Mouse (Mus musculus) heart, embryonic 13.5 days (tissue): ENCODE results near the gene Slc27a1. TPM values are rescaled to one million over a fixed set of nuclear protein-coding genes. Genes with fewer than 3 reads are reported as not detected.

Experiments used
- ATAC-seq: fragments of 200-750 bp; cut with Nextera tagmentation; 2 replicates; pipeline ENCODE4 v1.8.0; 2017; ENCODE audit warnings: moderate TSS enrichment; ENCODE audit not compliant: insufficient number of reproducible peaks, low FRiP score, low TSS enrichment; ENCODE audit errors: extremely low read depth
- H3K27ac ChIP-seq: fragments of 300-500 bp; sonication (generic); replicated peaks from 2 replicates; pipeline ENCODE4 v1.5.1; 2015; ENCODE audit warnings: moderate library complexity, mild to moderate bottlenecking, inconsistent platforms
- H3K27me3 ChIP-seq: fragments of 300-500 bp; sonication (generic); replicated peaks from 2 replicates; pipeline ENCODE4 v1.6.1; 2015; ENCODE audit warnings: mild to moderate bottlenecking, inconsistent platforms
- H3K36me3 ChIP-seq: fragments of 300-500 bp; sonication (generic); 2 replicates; pipeline ENCODE4 v1.6.1; 2015; ENCODE audit warnings: mild to moderate bottlenecking, inconsistent platforms
- H3K4me1 ChIP-seq: fragments of 300-500 bp; sonication (generic); 2 replicates; pipeline ENCODE4 v1.6.1; 2015; ENCODE audit warnings: inconsistent platforms
- H3K4me2 ChIP-seq: fragments of 300-500 bp; sonication (generic); 2 replicates; pipeline ENCODE4 v1.6.1; 2015; ENCODE audit warnings: inconsistent platforms, mild to moderate bottlenecking, moderate library complexity
- H3K4me3 ChIP-seq: fragments of 300-500 bp; sonication (generic); 2 replicates; pipeline ENCODE4 v1.5.1; 2015; ENCODE audit warnings: moderate library complexity, mild to moderate bottlenecking, inconsistent platforms
- H3K9ac ChIP-seq: fragments of 300-500 bp; sonication (generic); 2 replicates; pipeline ENCODE4 v1.6.1; 2015; ENCODE audit warnings: inconsistent platforms, mild to moderate bottlenecking, moderate library complexity
- H3K9me3 ChIP-seq: fragments of 300-500 bp; sonication (generic); 2 replicates; pipeline ENCODE4 v1.6.1; 2016; ENCODE audit warnings: inconsistent platforms
- WGBS: fragments of 180-500 bp; shearing (Covaris S2); methylation state at CpG from one replicate; pipeline ENCODE4 v1.1.7; 2015; ENCODE audit warnings: mixed read lengths; 5-methylcytosine and 5-hydroxymethylcytosine counted together
- polyA plus RNA-seq: library from polyadenylated mRNA; unstranded; fragments of >200 nt; fragmentation: Nextera tagmentation; extraction: Ambion mirVana; gene quantifications from 2 replicates; pipeline ENCODE4 v1.2.1, GENCODE M21; 2015

Slc27a1 gene
- polyA plus RNA-seq, 1 experiment from 2014 or later: 18.2 TPM

DNA sequence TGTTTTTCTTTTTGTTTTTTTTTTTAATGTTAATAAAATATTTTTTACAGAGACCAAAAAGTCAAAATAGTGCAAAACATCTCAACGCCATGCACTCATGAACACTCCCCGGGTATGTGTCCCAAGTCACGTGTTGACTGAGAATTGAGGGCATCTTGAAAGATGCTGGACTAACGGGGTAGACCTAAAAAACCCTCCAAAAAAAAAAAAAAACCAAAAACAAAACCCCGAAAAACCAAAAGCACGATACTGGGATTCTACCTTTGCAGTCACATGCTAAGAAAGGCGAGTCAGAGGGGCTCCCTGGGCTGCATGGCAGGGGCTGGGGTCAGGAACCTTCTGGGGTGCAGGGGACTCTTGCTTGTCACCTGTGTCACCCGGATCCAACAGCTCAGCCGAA is 58.1 kb downstream of the Slc27a1 start:
- Histone ChIP-seq H3K4me2 (no peak overlapping the region), H3K9me3 (peaks cover 23% of the 10 kb centered on the region), H3K27me3 (peaks cover 24% of the 10 kb centered on the region), H3K9ac (no peak overlapping the region), H3K4me3 (no peak overlapping the region), H3K36me3 (peaks cover 48% of the 10 kb centered on the region), H3K27ac (peak overlapping the region; percentile 82), H3K4me1 (peaks cover 30% of the 10 kb centered on the region)
- ATAC-seq: no peak
- WGBS: 81% methylated on average over 9 of the region's 9 CpGs

DNA sequence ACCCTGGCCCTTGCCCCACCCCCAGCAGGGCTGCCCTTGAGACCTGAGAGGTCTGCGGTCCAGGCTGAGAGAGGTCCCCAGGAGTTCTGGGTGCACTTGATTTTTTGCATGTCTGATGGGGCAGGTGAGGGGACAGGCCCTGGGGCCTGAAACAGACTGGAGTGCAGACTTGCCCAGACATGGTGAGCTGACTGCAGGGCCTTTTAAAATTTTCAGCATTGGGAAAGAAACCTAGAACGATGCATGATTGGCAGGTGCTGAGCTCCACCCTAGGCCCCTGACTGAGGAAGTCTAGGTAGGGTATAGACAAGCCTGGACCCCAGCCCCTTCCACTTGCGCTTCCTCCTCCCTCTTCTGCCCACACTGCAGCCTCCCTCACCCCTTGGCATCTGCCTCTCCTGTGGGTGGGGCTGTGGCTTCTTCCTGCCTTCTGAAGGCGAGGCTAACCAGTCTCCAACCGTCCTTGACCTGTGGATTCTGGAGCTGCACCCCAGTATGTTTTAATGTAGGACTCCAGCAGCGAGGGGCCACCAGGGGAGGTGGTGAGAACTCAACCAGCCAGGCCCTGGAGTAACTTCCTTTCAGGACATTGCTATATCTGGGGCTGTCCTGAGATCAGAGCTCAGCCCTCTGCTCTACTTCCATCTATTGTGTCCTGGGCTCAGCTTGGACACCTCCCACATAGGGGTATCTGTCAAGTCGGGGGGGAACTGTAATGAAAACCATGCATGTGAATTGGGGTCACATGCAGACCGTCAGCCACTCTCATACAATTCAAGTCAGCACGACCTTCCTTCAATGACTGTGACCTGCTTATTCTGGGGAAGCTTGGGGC is 58.8 kb downstream of the Slc27a1 start:
- no peak for ATAC-seq
- Histone ChIP-seq H3K36me3 (peaks cover 40% of the 10 kb centered on the region), H3K27ac (peak overlapping the region; percentile 82), H3K9ac (peak overlapping the region; percentile 50; the same call in 1 of the 2 replicates), H3K4me1 (peaks cover 30% of the 10 kb centered on the region), H3K4me2 (peak overlapping the region; percentile 13), H3K27me3 (peaks cover 32% of the 10 kb centered on the region), H3K4me3 (no peak overlapping the region), H3K9me3 (peaks cover 20% of the 10 kb centered on the region)
- WGBS: 46% methylated on average over 9 of the region's 9 CpGs

DNA sequence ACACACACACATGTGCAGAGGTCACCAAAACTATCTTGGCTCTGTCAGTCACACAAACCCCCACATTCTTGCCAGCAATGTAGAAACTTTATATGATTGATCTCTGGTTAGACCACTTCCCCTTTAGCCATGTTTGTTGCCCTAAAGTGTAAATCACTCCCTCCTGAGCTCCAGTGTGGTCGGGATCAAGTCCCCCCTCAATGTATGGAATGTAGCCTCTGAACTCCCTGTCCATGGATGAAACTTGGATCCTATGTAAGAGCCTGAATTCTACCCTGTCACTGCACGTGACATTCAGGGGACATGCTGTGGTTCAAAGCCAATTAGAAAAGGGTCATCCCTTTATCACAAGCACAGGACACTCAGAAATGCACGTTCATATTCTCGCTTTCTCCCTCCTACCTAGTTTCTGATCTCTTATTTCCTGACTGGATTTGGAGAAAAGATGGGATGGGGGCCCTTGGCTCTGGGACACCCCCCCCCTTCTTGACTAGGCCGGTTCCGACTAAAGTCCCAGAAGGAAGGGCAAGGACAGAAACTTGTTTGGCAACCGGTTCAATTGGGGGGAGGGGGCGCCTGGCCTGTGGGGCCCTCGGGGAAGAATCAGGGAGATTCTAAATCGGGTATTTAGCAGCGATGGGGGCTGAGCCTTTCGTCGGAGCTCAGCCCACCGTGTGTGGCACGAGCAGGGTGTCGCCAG is 59.9 kb downstream of the Slc27a1 start:
- ATAC-seq: no peak
- peak overlapping the region; percentile 91 for H3K4me2 ChIP-seq
- H3K36me3 ChIP-seq: peaks cover 30% of the 10 kb centered on the region
- H3K27me3 ChIP-seq: peaks cover 42% of the 10 kb centered on the region
- peak overlapping the region; percentile 82 for H3K27ac ChIP-seq
- H3K9ac ChIP-seq: peak overlapping the region; percentile 80
- peaks cover 30% of the 10 kb centered on the region for H3K4me1 ChIP-seq
- WGBS: 8% methylated on average over 16 of the region's 16 CpGs
- peaks cover 17% of the 10 kb centered on the region for H3K9me3 ChIP-seq
- H3K4me3 ChIP-seq: peak overlapping the region; percentile 57

DNA sequence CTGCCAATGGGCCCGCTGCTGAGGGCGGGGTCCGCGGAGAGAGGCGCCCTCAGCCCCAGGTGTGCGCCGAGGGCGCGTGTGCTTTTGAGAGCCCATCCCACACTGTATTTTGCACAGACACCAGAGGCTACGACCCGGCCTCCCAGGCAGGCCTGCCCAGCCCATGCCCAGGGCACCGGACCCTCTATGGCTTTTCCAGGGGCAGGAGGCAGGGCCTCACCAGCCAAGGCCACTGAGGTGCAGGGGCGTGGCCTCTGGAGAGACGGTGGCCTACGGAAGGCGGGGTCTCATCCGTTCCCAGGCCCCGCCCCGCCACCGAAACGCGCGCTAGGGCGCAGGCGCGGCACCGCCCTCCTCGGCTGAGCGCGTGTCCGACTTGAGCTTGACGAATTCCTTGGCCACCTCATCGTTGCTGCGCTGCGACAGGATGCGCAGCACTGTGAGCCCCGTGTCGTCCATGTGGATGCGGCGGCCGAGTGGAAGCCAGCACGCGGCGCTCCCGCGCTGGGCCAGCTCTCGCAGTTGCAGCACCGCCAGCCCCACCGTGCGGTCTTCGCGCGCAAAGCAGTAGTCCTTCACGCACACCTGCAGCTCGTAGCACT is 60.5 kb downstream of the Slc27a1 start:
- H3K9me3 ChIP-seq: peaks cover 15% of the 10 kb centered on the region
- peak; percentile 70 for ATAC-seq
- H3K27ac ChIP-seq: peak overlapping the region; percentile 82
- peak overlapping the region; percentile 57 for H3K4me3 ChIP-seq
- 2% methylated on average over 55 of the region's 55 CpGs for WGBS
- peak overlapping the region; percentile 91 for H3K4me2 ChIP-seq
- H3K4me1 ChIP-seq: peaks cover 34% of the 10 kb centered on the region
- peaks cover 49% of the 10 kb centered on the region for H3K27me3 ChIP-seq
- peaks cover 23% of the 10 kb centered on the region for H3K36me3 ChIP-seq
- H3K9ac ChIP-seq: peak overlapping the region; percentile 80

DNA sequence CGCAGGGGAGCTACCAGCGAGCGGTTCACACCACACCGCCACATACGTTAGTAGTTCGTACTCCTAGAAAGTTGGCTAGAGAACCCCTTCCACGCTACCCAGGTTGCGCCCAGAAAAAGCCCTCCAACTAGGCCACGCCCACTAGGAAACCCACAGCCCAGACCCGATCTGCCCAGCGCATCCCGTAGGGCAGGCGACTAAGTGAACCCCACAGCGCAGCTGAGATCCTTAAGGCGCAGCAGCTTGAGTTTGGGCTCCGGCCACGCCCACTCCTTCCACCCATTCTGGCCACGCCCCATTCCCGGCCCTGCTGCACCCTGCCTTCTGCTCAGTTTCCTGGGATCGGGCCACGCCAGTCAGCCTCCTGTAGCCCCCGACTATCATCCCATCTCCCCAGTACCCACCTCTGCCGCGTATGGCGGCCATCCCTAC is 61.1 kb downstream of the Slc27a1 start:
- Histone ChIP-seq H3K4me2 (peak overlapping the region; percentile 91), H3K9ac (peak overlapping the region; percentile 80), H3K4me1 (peaks cover 38% of the 10 kb centered on the region), H3K27me3 (peaks cover 55% of the 10 kb centered on the region), H3K36me3 (peaks cover 17% of the 10 kb centered on the region), H3K9me3 (peaks cover 15% of the 10 kb centered on the region), H3K27ac (no peak overlapping the region), H3K4me3 (peak overlapping the region; percentile 57)
- ATAC-seq: 0 out of 2 replicates have a peak, but pooled peaks have one; percentile 0
- 6% methylated on average over 25 of the region's 25 CpGs for WGBS

DNA sequence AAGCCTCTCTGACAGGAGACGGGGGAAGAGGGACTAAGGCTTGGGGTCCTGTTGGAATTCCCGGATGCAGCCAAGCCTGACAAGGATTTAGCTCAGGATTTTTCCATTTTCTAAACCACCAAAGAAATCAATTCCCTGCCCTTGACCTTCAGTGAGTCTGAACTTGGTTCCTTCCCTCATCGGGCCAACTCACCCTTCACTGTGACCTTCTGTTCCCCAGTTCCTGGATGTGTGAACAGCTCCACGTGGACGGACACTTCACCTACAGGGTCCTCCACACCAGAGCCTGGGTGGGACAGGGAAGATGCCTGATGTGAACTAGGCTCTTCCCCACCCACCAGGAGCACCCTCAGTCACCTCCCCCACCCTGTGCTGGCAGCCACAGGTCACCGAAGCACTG is 62.1 kb downstream of the Slc27a1 start:
- peaks cover 64% of the 10 kb centered on the region for H3K27me3 ChIP-seq
- H3K27ac ChIP-seq: no peak overlapping the region
- no peak for ATAC-seq

DNA sequence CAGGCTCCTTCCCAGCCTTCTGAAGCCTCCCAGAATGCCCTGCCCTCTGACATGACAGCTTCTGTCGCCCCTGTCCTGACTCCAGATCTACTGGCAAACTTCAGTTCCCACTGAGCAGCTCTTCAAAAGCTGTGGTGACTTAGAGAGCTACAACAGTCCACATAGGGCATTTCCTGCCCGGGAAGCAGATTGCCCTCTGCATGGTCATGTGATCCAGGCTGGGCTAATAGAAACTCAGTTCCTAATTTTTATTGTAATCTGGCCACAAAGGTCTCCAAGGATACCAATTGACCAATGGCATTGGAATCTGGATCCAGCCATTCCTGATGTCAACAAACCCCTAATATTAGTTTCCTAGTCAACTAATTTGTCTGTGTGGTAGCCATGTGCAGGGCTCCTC is 63.2 kb downstream of the Slc27a1 start:
- H3K36me3 ChIP-seq: no peaks in the 10 kb centered on the region
- H3K4me2 ChIP-seq: no peak overlapping the region
- no peak overlapping the region for H3K27ac ChIP-seq
- H3K9me3 ChIP-seq: peaks cover 15% of the 10 kb centered on the region
- H3K4me1 ChIP-seq: peaks cover 38% of the 10 kb centered on the region
- 57% methylated on average over 2 of the region's 2 CpGs for WGBS
- peaks cover 69% of the 10 kb centered on the region for H3K27me3 ChIP-seq
- no peak overlapping the region for H3K9ac ChIP-seq
- ATAC-seq: no peak
- H3K4me3 ChIP-seq: no peak overlapping the region

More for the DNA sequence above, 62.1 kb downstream of the Slc27a1 start:
- H3K4me1 ChIP-seq: peaks cover 38% of the 10 kb centered on the region
- H3K4me3 ChIP-seq: no peak overlapping the region
- 80% methylated on average over 6 of the region's 6 CpGs for WGBS
- no peak overlapping the region for H3K4me2 ChIP-seq
- H3K9ac ChIP-seq: no peak overlapping the region
- peaks cover 7% of the 10 kb centered on the region for H3K36me3 ChIP-seq
- H3K9me3 ChIP-seq: peaks cover 15% of the 10 kb centered on the region

DNA sequence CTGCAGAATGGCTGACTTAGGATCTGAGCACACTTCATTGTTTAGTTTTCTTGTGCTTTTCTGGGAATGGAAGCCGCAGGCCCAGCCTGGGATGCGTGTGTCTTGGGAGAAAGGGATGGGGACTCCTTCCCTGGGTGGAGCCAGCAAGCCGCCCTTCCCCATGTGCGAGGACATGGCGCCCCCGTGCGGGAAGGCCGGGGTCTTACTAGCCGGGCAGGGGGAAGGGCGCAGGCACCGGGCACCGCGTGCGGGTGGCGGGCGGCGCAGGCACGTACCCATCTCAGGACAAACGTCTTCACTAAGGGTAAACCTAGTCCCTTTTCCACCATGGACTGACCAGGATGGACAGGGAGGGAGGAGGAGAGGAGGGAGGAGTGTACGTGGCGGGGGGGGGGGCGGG is 64.5 kb downstream of the Slc27a1 start:
- Histone ChIP-seq H3K4me2 (no peak overlapping the region), H3K9ac (no peak overlapping the region), H3K27ac (no peak overlapping the region), H3K27me3 (peaks cover 69% of the 10 kb centered on the region), H3K4me3 (no peak overlapping the region), H3K4me1 (peaks cover 26% of the 10 kb centered on the region), H3K9me3 (peaks cover 15% of the 10 kb centered on the region), H3K36me3 (no peaks in the 10 kb centered on the region)
- WGBS: 13% methylated on average over 19 of the region's 22 CpGs
- ATAC-seq: no peak

DNA sequence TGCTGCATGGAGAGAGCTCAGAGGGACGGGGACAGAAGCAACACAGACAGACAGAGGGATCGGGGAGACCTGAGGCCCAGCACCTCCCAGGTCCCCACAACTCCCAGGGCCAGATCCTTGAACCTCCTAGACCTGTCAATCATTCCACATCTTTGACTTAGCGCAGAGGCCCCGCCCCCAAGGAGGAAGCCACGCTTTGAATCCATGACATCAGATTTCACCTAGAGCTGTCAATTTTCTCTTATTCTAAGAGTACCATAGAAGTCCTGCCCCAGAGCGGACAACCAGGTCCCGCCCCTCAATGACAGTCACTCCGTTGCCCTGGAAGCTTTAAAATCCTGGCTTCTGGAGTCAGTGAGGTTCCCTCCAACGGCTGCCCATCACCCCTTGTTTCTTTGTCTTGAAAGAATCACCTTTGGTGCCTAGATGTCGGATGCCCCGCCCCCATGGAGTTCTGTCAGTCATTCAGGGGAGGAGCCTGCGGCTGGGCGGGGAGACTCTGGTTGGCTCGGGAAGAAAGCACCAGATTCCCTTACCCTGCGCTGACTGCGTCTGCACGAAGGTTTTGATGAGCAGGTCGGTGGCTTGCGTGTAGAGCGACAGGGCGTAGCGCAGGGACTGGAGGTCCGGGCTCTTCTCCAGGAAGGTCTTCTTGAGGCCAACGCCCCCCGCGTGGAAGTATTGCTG is 65.4 kb downstream of the Slc27a1 start:
- Histone ChIP-seq H3K4me2 (peak overlapping the region; percentile 58), H3K36me3 (no peaks in the 10 kb centered on the region), H3K9me3 (peaks cover 15% of the 10 kb centered on the region), H3K27me3 (peaks cover 69% of the 10 kb centered on the region), H3K4me1 (peaks cover 17% of the 10 kb centered on the region), H3K4me3 (peak overlapping the region; percentile 19), H3K27ac (no peak overlapping the region), H3K9ac (0 out of 2 replicates have a peak overlapping the region, but pooled peaks have one; percentile 7)
- WGBS: 5% methylated on average over 26 of the region's 26 CpGs
- no peak for ATAC-seq
